Mouse (Mus musculus) embryonic facial prominence, embryonic 14.5 days (tissue): ENCODE results near the gene Eya4. TPM values are rescaled to one million over a fixed set of nuclear protein-coding genes. Genes with fewer than 3 reads are reported as not detected.

ENCODE experiments used
- ATAC-seq: fragments of 200-750 bp; cut with Nextera tagmentation; 2 replicates; pipeline ENCODE4 v1.8.0; 2017; ENCODE audit warnings: low read depth, moderate number of reproducible peaks, moderate TSS enrichment
- DNase-seq: peaks from one replicate; pipeline ENCODE4 v3.0.0-alpha.2; 2015; ENCODE audit warnings: low spot score
- H3K27ac ChIP-seq: fragments of 300-500 bp; sonication (generic); replicated peaks from 2 replicates; pipeline ENCODE4 v1.5.1; 2014; ENCODE audit warnings: low read depth, mild to moderate bottlenecking, low read length, moderate library complexity
- H3K27me3 ChIP-seq: fragments of 300-500 bp; sonication (generic); replicated peaks from 2 replicates; pipeline ENCODE4 v1.6.1; 2014; ENCODE audit warnings: low read length; ENCODE audit not compliant: control insufficient read depth, insufficient read depth
- H3K36me3 ChIP-seq: fragments of 300-500 bp; sonication (generic); 2 replicates; pipeline ENCODE4 v1.6.1; 2014; ENCODE audit warnings: low read length, mixed read lengths; ENCODE audit not compliant: control insufficient read depth, insufficient read depth
- H3K4me1 ChIP-seq: fragments of 300-500 bp; sonication (generic); 2 replicates; pipeline ENCODE4 v1.6.1; 2014; ENCODE audit warnings: antibody characterized with exemption, low read length; ENCODE audit not compliant: control insufficient read depth, insufficient read depth
- H3K4me2 ChIP-seq: fragments of 300-500 bp; sonication (generic); 2 replicates; pipeline ENCODE4 v1.6.1; 2014; ENCODE audit warnings: low read depth, mild to moderate bottlenecking, low read length, moderate library complexity, mixed read lengths
- H3K4me3 ChIP-seq: fragments of 300-500 bp; sonication (generic); 2 replicates; pipeline ENCODE4 v1.5.1; 2014; ENCODE audit warnings: low read depth, mild to moderate bottlenecking, low read length
- H3K9ac ChIP-seq: fragments of 300-500 bp; sonication (generic); 2 replicates; pipeline ENCODE4 v1.6.1; 2014; ENCODE audit warnings: low read depth, mild to moderate bottlenecking, low read length, moderate library complexity, mixed read lengths
- H3K9me3 ChIP-seq: fragments of 300-500 bp; sonication (generic); 2 replicates; pipeline ENCODE4 v1.6.1; 2016; ENCODE audit warnings: low read length; ENCODE audit not compliant: control insufficient read depth
- WGBS: fragments of 180-500 bp; shearing (Covaris S2); extraction: QIAGEN DNeasy Blood & Tissue Kit; methylation state at CpG from one replicate; pipeline ENCODE4 v1.1.7; 2014; 5-methylcytosine and 5-hydroxymethylcytosine counted together
- polyA plus RNA-seq: library from polyadenylated mRNA; unstranded; fragments of >200 nt; fragmentation: Nextera tagmentation; extraction: Ambion mirVana; gene quantifications from 2 replicates; pipeline ENCODE4 v1.2.1, GENCODE M21; 2014

Gene Eya4
- polyA plus RNA-seq, 1 experiment from 2014 or later, result 12.0 TPM

GRCm38 (mm10) chr10:23220432-23220831, 130.2 kb downstream of the Eya4 start:
- Histone ChIP-seq H3K4me3 (no peak overlapping the region), H3K27me3 (no peaks in the 10 kb centered on the region), H3K4me2 (no peak overlapping the region), H3K27ac (no peak overlapping the region), H3K4me1 (no peaks in the 10 kb centered on the region), H3K9me3 (no peaks in the 10 kb centered on the region), H3K9ac (no peak overlapping the region), H3K36me3 (no peaks in the 10 kb centered on the region)
- 44% methylated on average over 3 of the region's 3 CpGs for WGBS
- ATAC-seq (peak; percentile 65; the same call in 1 of the 2 replicates), DNase-seq (peak; percentile 61)

DNA sequence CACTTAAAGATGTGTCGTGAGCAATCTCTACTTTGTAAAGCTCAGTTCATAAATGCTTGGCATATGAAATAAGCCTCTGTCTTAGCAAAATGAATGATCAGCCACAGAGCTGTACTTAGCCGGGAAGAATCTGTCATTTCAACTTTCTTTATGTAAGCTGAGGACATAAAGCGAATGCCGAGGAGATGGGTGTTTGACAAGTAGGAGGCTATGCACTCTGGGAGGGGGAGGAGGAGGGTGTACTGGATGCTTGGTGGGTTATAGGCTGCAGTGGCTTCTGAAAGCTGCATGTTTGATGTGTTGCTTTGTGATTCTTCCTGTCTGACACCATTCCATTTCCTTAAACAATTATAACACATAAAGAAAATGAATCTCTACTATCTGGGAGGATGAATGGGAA, 133.8 kb downstream of the Eya4 start:
- DNase-seq (no peak), ATAC-seq (no peak)
- H3K27ac ChIP-seq, result no peak overlapping the region
- H3K9me3 ChIP-seq, result no peaks in the 10 kb centered on the region
- H3K4me1 ChIP-seq, result peaks cover 5% of the 10 kb centered on the region; the same call in 1 of the 2 replicates
- H3K27me3 ChIP-seq, result no peaks in the 10 kb centered on the region
- H3K9ac ChIP-seq, result no peak overlapping the region
- no peaks in the 10 kb centered on the region for H3K36me3 ChIP-seq
- WGBS, result 40% methylated on average over 4 of the region's 4 CpGs
- H3K4me2 ChIP-seq, result no peak overlapping the region
- H3K4me3 ChIP-seq, result no peak overlapping the region

- DNase-seq (no peak), ATAC-seq (no peak)
- Histone ChIP-seq H3K4me1 (peaks cover 8% of the 10 kb centered on the region; the same call in 1 of the 2 replicates), H3K27ac (no peak overlapping the region), H3K4me3 (no peak overlapping the region), H3K4me2 (no peak overlapping the region), H3K36me3 (no peaks in the 10 kb centered on the region), H3K27me3 (no peaks in the 10 kb centered on the region), H3K9me3 (no peaks in the 10 kb centered on the region), H3K9ac (no peak overlapping the region)
- 87% methylated on average over 2 of the region's 2 CpGs for whole genome bisulfite sequencing
Measured at GRCm38 (mm10) chr10:23211381-23211780, 139.2 kb downstream of the Eya4 start.

DNA sequence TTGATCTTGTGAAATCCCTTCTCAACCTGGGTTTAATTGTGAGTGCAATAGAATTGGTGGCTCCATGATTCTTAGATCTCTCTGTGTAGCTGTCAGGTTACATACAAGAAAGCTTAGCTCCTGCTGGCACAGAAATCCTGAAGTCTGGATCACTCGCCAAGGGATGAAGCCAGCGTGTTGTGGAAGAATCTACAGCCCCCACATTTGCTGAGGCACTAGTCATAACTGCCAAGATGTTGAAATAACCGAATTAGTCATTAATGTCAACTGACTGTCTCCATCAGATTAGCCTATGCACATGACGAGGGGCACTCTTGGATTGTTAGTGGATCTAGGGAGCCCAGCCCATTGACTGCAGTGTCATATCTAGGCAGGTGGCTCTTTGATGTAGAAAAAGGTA, 146.7 kb downstream of the Eya4 start:
- no peak overlapping the region for H3K4me2 ChIP-seq
- H3K4me1 ChIP-seq, result peaks cover 17% of the 10 kb centered on the region; the same call in 1 of the 2 replicates
- WGBS, result 32% methylated on average over 4 of the region's 4 CpGs
- no peaks in the 10 kb centered on the region for H3K27me3 ChIP-seq
- no peaks in the 10 kb centered on the region for H3K9me3 ChIP-seq
- no peak overlapping the region for H3K4me3 ChIP-seq
- DNase-seq (peak; percentile 69), ATAC-seq (no peak)
- no peak overlapping the region for H3K9ac ChIP-seq
- H3K36me3 ChIP-seq, result no peaks in the 10 kb centered on the region
- H3K27ac ChIP-seq, result no peak overlapping the region

DNA sequence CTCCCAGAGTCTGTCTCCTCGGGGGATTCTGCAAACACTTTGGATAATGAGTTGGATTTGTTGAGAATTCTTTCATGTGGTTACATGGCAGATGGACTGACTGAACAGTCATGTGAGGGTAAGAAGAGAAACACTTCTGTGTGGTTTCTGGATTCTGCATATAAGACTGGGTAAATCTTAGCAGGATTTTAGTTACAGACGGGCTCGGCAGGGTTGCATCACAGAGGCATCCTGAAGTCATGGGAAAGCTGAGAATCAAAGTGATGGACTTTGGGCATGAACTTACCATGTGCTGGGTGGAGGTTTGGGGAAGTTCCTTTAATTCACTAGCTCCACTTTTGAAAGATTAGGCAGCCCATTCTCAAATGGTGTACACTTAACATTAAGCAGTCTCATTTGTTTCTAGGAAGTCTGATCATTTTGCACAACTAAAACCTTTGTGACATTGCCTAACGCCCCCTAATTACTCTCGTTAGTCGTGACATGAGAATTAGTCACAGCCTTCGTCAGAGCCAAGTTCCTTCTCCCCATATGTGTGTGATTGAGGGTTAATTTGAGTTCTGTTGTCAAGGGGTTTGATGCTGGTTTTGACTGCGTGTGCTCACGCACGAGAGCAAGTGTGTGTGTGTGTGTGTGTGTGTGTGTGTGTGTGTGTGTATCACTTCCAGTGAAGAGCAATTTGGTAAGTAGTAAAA, 147.3 kb downstream of the Eya4 start:
- DNase-seq, result peak; percentile 61
- Histone ChIP-seq H3K36me3 (no peaks in the 10 kb centered on the region), H3K4me1 (peaks cover 19% of the 10 kb centered on the region)

GRCm38 (mm10) chr10:23202591-23202990, 148.0 kb downstream of the Eya4 start:
- 49% methylated on average over 4 of the region's 4 CpGs for WGBS
- H3K9me3 ChIP-seq, result no peaks in the 10 kb centered on the region

More for the DNA sequence above, 147.3 kb downstream of the Eya4 start:
- Histone ChIP-seq H3K4me2 (no peak overlapping the region), H3K9me3 (no peaks in the 10 kb centered on the region), H3K4me3 (no peak overlapping the region), H3K27ac (no peak overlapping the region), H3K27me3 (no peaks in the 10 kb centered on the region), H3K9ac (no peak overlapping the region)
- 31% methylated on average over 10 of the region's 10 CpGs for WGBS
- ATAC-seq, result peak; percentile 50; the same call in 1 of the 2 replicates

GRCm38 (mm10) chr10:23198251-23198650, 152.3 kb downstream of the Eya4 start:
- ATAC-seq, result no peak
- Histone ChIP-seq H3K27me3 (no peaks in the 10 kb centered on the region), H3K36me3 (no peaks in the 10 kb centered on the region), H3K4me3 (no peak overlapping the region), H3K4me1 (peaks cover 25% of the 10 kb centered on the region), H3K9ac (no peak overlapping the region), H3K27ac (no peak overlapping the region), H3K4me2 (no peak overlapping the region), H3K9me3 (no peaks in the 10 kb centered on the region)
- DNase-seq, result no peak
- WGBS, result 69% methylated on average over 5 of the region's 5 CpGs

More at GRCm38 (mm10) chr10:23202591-23202990, 148.0 kb downstream of the Eya4 start:
- H3K4me3 ChIP-seq, result no peak overlapping the region
- H3K36me3 ChIP-seq, result no peaks in the 10 kb centered on the region
- H3K4me2 ChIP-seq, result no peak overlapping the region
- no peak for DNase-seq
- no peaks in the 10 kb centered on the region for H3K27me3 ChIP-seq
- peaks cover 24% of the 10 kb centered on the region for H3K4me1 ChIP-seq
- H3K9ac ChIP-seq, result no peak overlapping the region
- no peak for ATAC-seq
- H3K27ac ChIP-seq, result no peak overlapping the region

GRCm38 (mm10) chr10:23196336-23196735, 154.2 kb downstream of the Eya4 start:
- WGBS, result 83% methylated on average over 4 of the region's 4 CpGs
- H3K27me3 ChIP-seq, result no peaks in the 10 kb centered on the region
- no peaks in the 10 kb centered on the region for H3K36me3 ChIP-seq
- no peak overlapping the region for H3K9ac ChIP-seq
- H3K9me3 ChIP-seq, result no peaks in the 10 kb centered on the region
- DNase-seq, result peak; percentile 61
- H3K4me3 ChIP-seq, result no peak overlapping the region
- peaks cover 18% of the 10 kb centered on the region for H3K4me1 ChIP-seq
- no peak for ATAC-seq
- H3K27ac ChIP-seq, result 0 out of 2 replicates have a peak overlapping the region, but pooled peaks have one; percentile 28
- no peak overlapping the region for H3K4me2 ChIP-seq

DNA sequence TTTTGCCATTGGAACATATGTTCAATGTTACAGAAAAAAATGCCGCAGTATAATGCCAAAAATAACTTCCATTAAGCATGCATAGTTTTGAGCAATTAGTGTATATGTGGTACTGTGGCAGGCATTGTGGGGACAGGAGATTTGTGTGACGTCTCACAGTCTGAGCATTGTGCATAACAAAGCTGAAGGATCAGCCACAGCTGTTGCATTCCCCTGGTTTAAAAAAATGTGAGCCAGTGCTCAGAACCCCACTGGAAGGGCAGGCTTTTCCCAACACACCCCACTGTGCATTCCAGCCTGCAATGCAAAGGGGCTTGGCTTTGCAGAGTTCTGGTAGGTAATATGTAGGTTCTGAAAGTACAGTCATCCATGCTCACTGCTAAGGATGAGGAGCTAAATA, 155.2 kb downstream of the Eya4 start:
- ATAC-seq, result peak; percentile 92
- WGBS, result 31% methylated on average over 2 of the region's 2 CpGs
- H3K4me2 ChIP-seq, result no peak overlapping the region
- H3K4me1 ChIP-seq, result peaks cover 23% of the 10 kb centered on the region
- no peak overlapping the region for H3K9ac ChIP-seq
- H3K36me3 ChIP-seq, result no peaks in the 10 kb centered on the region
- H3K27ac ChIP-seq, result 0 out of 2 replicates have a peak overlapping the region, but pooled peaks have one; percentile 28
- H3K4me3 ChIP-seq, result no peak overlapping the region
- H3K27me3 ChIP-seq, result no peaks in the 10 kb centered on the region
- no peaks in the 10 kb centered on the region for H3K9me3 ChIP-seq
- peak; percentile 90 for DNase-seq
